Mouse (Mus musculus) 3134 (cell line): Measurements from ENCODE around the gene Cd19.
"Not testable (repeated sequence)": the region's sequence is repeated elsewhere in the genome, so short reads cannot be mapped to it uniquely, and the experiment has no call there.

Experiments
- DNase-seq: peaks from one replicate; pipeline ENCODE4 v3.0.0-alpha.2; 2011; ENCODE audit warnings: low spot score; ENCODE audit not compliant: insufficient read length; ENCODE audit errors: extremely low read depth

The Cd19 gene

GRCm38 (mm10) chr7:126436851-126437250 is 22.2 kb upstream of the Cd19 start:
- DNase-seq = peak; percentile 34

GRCm38 (mm10) chr7:126435801-126436200 is 21.1 kb upstream of the Cd19 start:
- DNase-seq = no peak

- DNase-seq = no peak
Measured at GRCm38 (mm10) chr7:126434726-126435125, 20.0 kb upstream of the Cd19 start.

GRCm38 (mm10) chr7:126430167-126430566 is 15.5 kb upstream of the Cd19 start:
- DNase-seq = no peak

- no peak for DNase-seq
Measured at GRCm38 (mm10) chr7:126429503-126429898, 14.8 kb upstream of the Cd19 start.

- DNase-seq = peak; percentile 94
Measured at GRCm38 (mm10) chr7:126428631-126429502, 14.2 kb upstream of the Cd19 start, which contains the start of gene Rabep2. TSS of gene Rabep2 (plus strand) at chr7:126428759.

- DNase-seq = no peak
Measured at GRCm38 (mm10) chr7:126428154-126428553, 13.5 kb upstream of the Cd19 start.

GRCm38 (mm10) chr7:126427323-126427860 is 12.7 kb upstream of the Cd19 start:
- no peak for DNase-seq

- no peak for DNase-seq
Measured at GRCm38 (mm10) chr7:126424161-126424560, 9.5 kb upstream of the Cd19 start.

GRCm38 (mm10) chr7:126421756-126422155 is 7.1 kb upstream of the Cd19 start:
- no peak for DNase-seq

- no peak for DNase-seq
Measured at GRCm38 (mm10) chr7:126418496-126418895, 3.8 kb upstream of the Cd19 start.

- no peak for DNase-seq
Measured at GRCm38 (mm10) chr7:126417606-126418005, 2.9 kb upstream of the Cd19 start.

- DNase-seq = no peak
Measured at GRCm38 (mm10) chr7:126417045-126417444, 2.4 kb upstream of the Cd19 start.

GRCm38 (mm10) chr7:126416615-126417014 is 1.9 kb upstream of the Cd19 start:
- DNase-seq = no peak

GRCm38 (mm10) chr7:126411061-126411460 is 3.6 kb downstream of the Cd19 start:
- no peak for DNase-seq

GRCm38 (mm10) chr7:126408686-126409085 is 6.0 kb downstream of the Cd19 start:
- peak; percentile 49 for DNase-seq

- DNase-seq = not testable (repeated sequence)
Measured at GRCm38 (mm10) chr7:126402518-126402917, 12.2 kb downstream of the Cd19 start.

GRCm38 (mm10) chr7:126399548-126399947 is 15.1 kb downstream of the Cd19 start:
- no peak for DNase-seq

GRCm38 (mm10) chr7:126397822-126398221 is 16.9 kb downstream of the Cd19 start:
- no peak for DNase-seq

GRCm38 (mm10) chr7:126397221-126397620 is 17.5 kb downstream of the Cd19 start:
- DNase-seq = no peak

- DNase-seq = peak; percentile 94
Measured at GRCm38 (mm10) chr7:126396298-126397119, 18.2 kb downstream of the Cd19 start, which contains the start of gene Nfatc2ip. TSS of gene Nfatc2ip (minus strand) at chr7:126396737.
